In genomic region chr5:103194549-103194948, GRCm38 (mm10) we compare ENCODE assay signal across 32 mouse cellular contexts. TPM values are rescaled to one million over a fixed set of nuclear protein-coding genes. Genes with fewer than 3 reads are reported as not detected.
DNase-seq lines count a peak whose midpoint lies in the region; ATAC-seq and TF ChIP-seq lines count a peak whose summit lies in the region.
"Had no signal": no experiment of that assay in that cellular context is flagged by ENCODE, and none has a peak within 500 bp of the region (broad histone marks: within the 10 kb centered on the region; RNA-seq: fewer than 3 reads in every experiment).

No protein-coding gene starts in this region.

- TF ChIP-seq CTCF in layer of hippocampus, adult 2 months (conservative IDR thresholded peaks at IDR 0.05), result no peak

- no peak overlapping the region for H3K27ac ChIP-seq in forebrain, embryonic 14.5 days (ENCODE audit: low read depth, low read length)
- H3K27ac ChIP-seq in forebrain, embryonic 12.5 days, result no peak overlapping the region
- H3K27ac ChIP-seq in layer of hippocampus, adult 2 months, result peak overlapping the region; percentile 55; the same call in 1 of the 2 replicates
- peak overlapping the region; percentile 39; the same call in 1 of the 2 replicates for H3K27ac ChIP-seq in midbrain, embryonic 13.5 days
- no peak overlapping the region for H3K27ac ChIP-seq in midbrain, embryonic 15.5 days
- H3K27ac ChIP-seq: embryonic facial prominence, embryonic 13.5 days; forebrain, embryonic 10.5 days; heart, embryonic 13.5 days; intestine, embryonic 15.5 days; kidney, postnatal 0 days; limb, embryonic 12.5 days; liver, embryonic 15.5 days; neural tube, embryonic 12.5 days had no signal

- H3K9me3 ChIP-seq in forebrain, embryonic 14.5 days (replicated peaks; ENCODE audit: control insufficient read depth, low read length), result no peaks in the 10 kb centered on the region
- H3K9me3 ChIP-seq in forebrain, embryonic 12.5 days, result no peaks in the 10 kb centered on the region
- H3K9me3 ChIP-seq in midbrain, embryonic 13.5 days, result no peaks in the 10 kb centered on the region
- H3K9me3 ChIP-seq in midbrain, embryonic 15.5 days, result no peaks in the 10 kb centered on the region
- H3K9me3 ChIP-seq: embryonic facial prominence, embryonic 13.5 days; forebrain, embryonic 10.5 days; heart, embryonic 13.5 days; intestine, embryonic 15.5 days; limb, embryonic 12.5 days; liver, embryonic 15.5 days; neural tube, embryonic 12.5 days had no signal

- H3K27me3 ChIP-seq in forebrain, embryonic 14.5 days (replicated peaks; ENCODE audit: control insufficient read depth, insufficient read depth, low read length), result no peaks in the 10 kb centered on the region
- no peaks in the 10 kb centered on the region for H3K27me3 ChIP-seq in forebrain, embryonic 12.5 days
- H3K27me3 ChIP-seq in midbrain, embryonic 13.5 days, result no peaks in the 10 kb centered on the region
- no peaks in the 10 kb centered on the region for H3K27me3 ChIP-seq in midbrain, embryonic 15.5 days (replicated peaks)
- H3K27me3 ChIP-seq: embryonic facial prominence, embryonic 13.5 days; heart, embryonic 13.5 days; intestine, embryonic 15.5 days; limb, embryonic 12.5 days; liver, embryonic 15.5 days; neural tube, embryonic 12.5 days had no signal

- H3K9ac ChIP-seq in forebrain, embryonic 14.5 days (ENCODE audit: low read length), result no peak overlapping the region
- no peak overlapping the region for H3K9ac ChIP-seq in forebrain, embryonic 12.5 days
- H3K9ac ChIP-seq in midbrain, embryonic 13.5 days (replicated peaks), result no peak overlapping the region
- H3K9ac ChIP-seq in midbrain, embryonic 15.5 days, result no peak overlapping the region
- H3K9ac ChIP-seq: embryonic facial prominence, embryonic 13.5 days; heart, embryonic 13.5 days; intestine, embryonic 15.5 days; limb, embryonic 12.5 days; liver, embryonic 15.5 days; lung, embryonic 14.5 days; neural tube, embryonic 12.5 days had no signal

- 58% methylated on average over 6 of the region's 6 CpGs for WGBS in forebrain, embryonic 14.5 days
- 65% methylated on average over 6 of the region's 6 CpGs for WGBS in forebrain, embryonic 12.5 days
- 51% methylated on average over 6 of the region's 6 CpGs for WGBS in midbrain, embryonic 13.5 days
- WGBS in midbrain, embryonic 15.5 days, result 57% methylated on average over 6 of the region's 6 CpGs

- ATAC-seq in forebrain, embryonic 14.5 days, result no peak
- no peak for ATAC-seq in forebrain, embryonic 12.5 days (ENCODE audit: low FRiP score)
- ATAC-seq in midbrain, embryonic 13.5 days, result no peak
- ATAC-seq in midbrain, embryonic 15.5 days (replicated peaks), result no peak

- DNase-seq in forebrain, embryonic 14.5 days (ENCODE audit: low spot score), result peak; percentile 16
- no peak for DNase-seq in layer of hippocampus, adult 2 months (ENCODE audit: low spot score in 2 of 2)
- no peak for DNase-seq in layer of hippocampus, adult 18-20 months (ENCODE audit: low spot score in 2 of 2)
- no peak for DNase-seq in cerebellum, postnatal 25 days
- DNase-seq: adrenal gland, adult 8-10 months; cerebellum, adult 11-12 months; cerebellum, adult 9-11 months; gastrocnemius, postnatal 10 days; heart, postnatal 10 days; kidney, adult 8-10 months; kidney, postnatal 4 days; layer of hippocampus, adult 9-11 months; lung, postnatal 14 days; thymus, adult 2 months; thymus, postnatal 36 days had no signal

- no peak overlapping the region for H3K4me3 ChIP-seq in forebrain, embryonic 14.5 days (ENCODE audit: low read depth, low read length)
- no peak overlapping the region for H3K4me3 ChIP-seq in forebrain, embryonic 12.5 days (replicated peaks)
- H3K4me3 ChIP-seq in layer of hippocampus, adult 2 months, result no peak overlapping the region
- H3K4me3 ChIP-seq in midbrain, embryonic 13.5 days (replicated peaks), result no peak overlapping the region
- H3K4me3 ChIP-seq in midbrain, embryonic 15.5 days, result no peak overlapping the region
- H3K4me3 ChIP-seq: embryonic facial prominence, embryonic 13.5 days; forebrain, embryonic 10.5 days; heart, embryonic 13.5 days; intestine, embryonic 15.5 days; limb, embryonic 12.5 days; liver, embryonic 15.5 days; myocyte; neural tube, embryonic 12.5 days had no signal

- no peaks in the 10 kb centered on the region for H3K36me3 ChIP-seq in forebrain, embryonic 14.5 days (ENCODE audit: control insufficient read depth, insufficient read depth, low read length)
- H3K36me3 ChIP-seq in forebrain, embryonic 12.5 days (replicated peaks), result no peaks in the 10 kb centered on the region
- H3K36me3 ChIP-seq in midbrain, embryonic 13.5 days, result no peaks in the 10 kb centered on the region
- no peaks in the 10 kb centered on the region for H3K36me3 ChIP-seq in midbrain, embryonic 15.5 days (replicated peaks)
- H3K36me3 ChIP-seq: embryonic facial prominence, embryonic 13.5 days; forebrain, embryonic 10.5 days; G1E; heart, embryonic 13.5 days; intestine, embryonic 15.5 days; limb, embryonic 12.5 days; liver, embryonic 15.5 days; neural tube, embryonic 12.5 days had no signal

- H3K4me1 ChIP-seq in forebrain, embryonic 14.5 days (ENCODE audit: control insufficient read depth, insufficient read depth, low read length), result peaks cover 9% of the 10 kb centered on the region
- H3K4me1 ChIP-seq in forebrain, embryonic 12.5 days, result peaks cover 31% of the 10 kb centered on the region
- H3K4me1 ChIP-seq in midbrain, embryonic 13.5 days (replicated peaks), result peaks cover 63% of the 10 kb centered on the region
- H3K4me1 ChIP-seq in midbrain, embryonic 15.5 days, result peaks cover 16% of the 10 kb centered on the region
- H3K4me1 ChIP-seq: embryonic facial prominence, embryonic 13.5 days; heart, embryonic 13.5 days; intestine, embryonic 15.5 days; limb, embryonic 12.5 days; liver, embryonic 15.5 days had no signal

- no peak overlapping the region for H3K4me2 ChIP-seq in forebrain, embryonic 14.5 days (ENCODE audit: low read length)
- H3K4me2 ChIP-seq in forebrain, embryonic 12.5 days, result no peak overlapping the region
- no peak overlapping the region for H3K4me2 ChIP-seq in midbrain, embryonic 13.5 days (replicated peaks)
- H3K4me2 ChIP-seq in midbrain, embryonic 15.5 days, result no peak overlapping the region
- H3K4me2 ChIP-seq: embryonic facial prominence, embryonic 13.5 days; heart, embryonic 13.5 days; intestine, embryonic 15.5 days; limb, embryonic 12.5 days; liver, embryonic 15.5 days; lung, embryonic 14.5 days; neural tube, embryonic 12.5 days had no signal

RNA-seq across cellular contexts. Expression of gene Mapk10, which starts 16.6 kb away (rescaled TPM):
- 61.3 and 85.6 TPM in 2 replicates for polyA plus RNA-seq in forebrain, embryonic 14.5 days (2014; fragmentation: Nextera tagmentation; extraction: Ambion mirVana)
- 41.7 and 55.1 TPM in 2 replicates for polyA plus RNA-seq in forebrain, embryonic 12.5 days (2016; fragmentation: Nextera tagmentation; extraction: Ambion mirVana)
- 100 to 1,000 TPM; 470 to 471 TPM for total RNA-seq in layer of hippocampus, adult 2 months (2021)
- 100 to 1,000 TPM; 454 to 460 TPM for total RNA-seq in layer of hippocampus, adult 18-20 months (2021)
- polyA plus RNA-seq in midbrain, embryonic 13.5 days (2015; fragmentation: Nextera tagmentation; extraction: Ambion mirVana), result 104 and 107 TPM in 2 replicates
- polyA plus RNA-seq in midbrain, embryonic 15.5 days (2015; fragmentation: Nextera tagmentation; extraction: Ambion mirVana), result 111 and 135 TPM in 2 replicates
- total RNA-seq: common myeloid progenitor, adult 5-6 weeks; hematopoietic stem cell, adult 5-6 weeks; liver, adult 2 months had no signal
- polyA plus RNA-seq: G1E; liver, adult 2 months had no signal

Comparison
In these comparisons a context has a peak if more than half of its experiments do, and no peak if none do; other contexts are left out.
1. H3K27ac ChIP-seq: peak in layer of hippocampus, adult 2 months (single experiment) and midbrain, embryonic 13.5 days (single experiment); none in forebrain, embryonic 14.5 days (single experiment), forebrain, embryonic 12.5 days (single experiment) and midbrain, embryonic 15.5 days (single experiment).